Mouse (Mus musculus): ENCODE measurements around the gene Chd2. TPM values are rescaled to one million over a fixed set of nuclear protein-coding genes. Genes with fewer than 3 reads are reported as not detected.

Gene Chd2
- polyA plus RNA-seq, 1 experiment, result 48.6 TPM

- TF ChIP-seq POLR2A (IDR thresholded peaks at IDR 0.05; ENCODE audit: low read depth, low read length) (no peak), CTCF (IDR thresholded peaks at IDR 0.05; ENCODE audit: extremely low read depth, insufficient read depth, insufficient read length, insufficient replicate concordance) (no peak)
- H3K27ac ChIP-seq (ENCODE audit: insufficient read depth, low read length), result no peak overlapping the region
- no peaks in the 10 kb centered on the region for H3K27me3 ChIP-seq (ENCODE audit: control insufficient read depth, insufficient read depth, low read length)
- H3K36me3 ChIP-seq (ENCODE audit: control insufficient read depth, insufficient read depth, low read length), result peaks cover 48% of the 10 kb centered on the region
- 90% methylated on average over 4 of the region's 4 CpGs for WGBS
- H3K4me3 ChIP-seq (ENCODE audit: extremely low read depth, insufficient read depth, insufficient read length), result no peak overlapping the region
- no peak for DNase-seq (ENCODE audit: low read depth in 1 of 2, low spot score in 2 of 2)
- peaks cover 2% of the 10 kb centered on the region for H3K4me1 ChIP-seq (ENCODE audit: control insufficient read depth, insufficient read depth, insufficient read length)
Observed at GRCm38 (mm10) chr7:73514560-73514959, 27.1 kb downstream of the Chd2 start.

GRCm38 (mm10) chr7:73512422-73512821 lies 29.2 kb downstream of the Chd2 start:
- H3K27me3 ChIP-seq (ENCODE audit: control insufficient read depth, insufficient read depth, low read length), result no peaks in the 10 kb centered on the region
- H3K36me3 ChIP-seq (ENCODE audit: control insufficient read depth, insufficient read depth, low read length), result peaks cover 56% of the 10 kb centered on the region
- WGBS, result 71% methylated on average over 2 of the region's 2 CpGs
- no peak for DNase-seq (ENCODE audit: low read depth in 1 of 2, low spot score in 2 of 2)
- no peak for TF ChIP-seq CTCF (IDR thresholded peaks at IDR 0.05; ENCODE audit: extremely low read depth, insufficient read depth, insufficient read length, insufficient replicate concordance)
- no peak for TF ChIP-seq POLR2A (IDR thresholded peaks at IDR 0.05; ENCODE audit: low read depth, low read length)
- no peak overlapping the region for H3K4me3 ChIP-seq (ENCODE audit: extremely low read depth, insufficient read depth, insufficient read length)
- peaks cover 2% of the 10 kb centered on the region for H3K4me1 ChIP-seq (ENCODE audit: control insufficient read depth, insufficient read depth, insufficient read length)
- H3K27ac ChIP-seq (ENCODE audit: insufficient read depth, low read length), result no peak overlapping the region

- no peaks in the 10 kb centered on the region for H3K27me3 ChIP-seq (ENCODE audit: control insufficient read depth, insufficient read depth, low read length)
- TF ChIP-seq POLR2A (IDR thresholded peaks at IDR 0.05; ENCODE audit: low read depth, low read length) (no peak), CTCF (IDR thresholded peaks at IDR 0.05; ENCODE audit: extremely low read depth, insufficient read depth, insufficient read length, insufficient replicate concordance) (no peak)
- peaks cover 2% of the 10 kb centered on the region for H3K4me1 ChIP-seq (ENCODE audit: control insufficient read depth, insufficient read depth, insufficient read length)
- 96% methylated on average over 2 of the region's 2 CpGs for WGBS
- H3K27ac ChIP-seq (ENCODE audit: insufficient read depth, low read length), result no peak overlapping the region
- peaks cover 51% of the 10 kb centered on the region for H3K36me3 ChIP-seq (ENCODE audit: control insufficient read depth, insufficient read depth, low read length)
- no peak for DNase-seq (ENCODE audit: low read depth in 1 of 2, low spot score in 2 of 2)
- H3K4me3 ChIP-seq (ENCODE audit: extremely low read depth, insufficient read depth, insufficient read length), result no peak overlapping the region
Observed at GRCm38 (mm10) chr7:73508688-73509087, 32.9 kb downstream of the Chd2 start.

- H3K27ac ChIP-seq (ENCODE audit: insufficient read depth, low read length), result no peak overlapping the region
- peaks cover 56% of the 10 kb centered on the region for H3K36me3 ChIP-seq (ENCODE audit: control insufficient read depth, insufficient read depth, low read length)
- WGBS, result 88% methylated on average over 6 of the region's 6 CpGs
- TF ChIP-seq CTCF (IDR thresholded peaks at IDR 0.05; ENCODE audit: extremely low read depth, insufficient read depth, insufficient read length, insufficient replicate concordance), result no peak
- no peak for TF ChIP-seq POLR2A (IDR thresholded peaks at IDR 0.05; ENCODE audit: low read depth, low read length)
- no peak overlapping the region for H3K4me3 ChIP-seq (ENCODE audit: extremely low read depth, insufficient read depth, insufficient read length)
- H3K27me3 ChIP-seq (ENCODE audit: control insufficient read depth, insufficient read depth, low read length), result no peaks in the 10 kb centered on the region
- H3K4me1 ChIP-seq (ENCODE audit: control insufficient read depth, insufficient read depth, insufficient read length), result peaks cover 2% of the 10 kb centered on the region
- DNase-seq (ENCODE audit: low read depth in 1 of 2, low spot score in 2 of 2), result no peak
Observed at GRCm38 (mm10) chr7:73507491-73507890, 34.1 kb downstream of the Chd2 start.

DNA sequence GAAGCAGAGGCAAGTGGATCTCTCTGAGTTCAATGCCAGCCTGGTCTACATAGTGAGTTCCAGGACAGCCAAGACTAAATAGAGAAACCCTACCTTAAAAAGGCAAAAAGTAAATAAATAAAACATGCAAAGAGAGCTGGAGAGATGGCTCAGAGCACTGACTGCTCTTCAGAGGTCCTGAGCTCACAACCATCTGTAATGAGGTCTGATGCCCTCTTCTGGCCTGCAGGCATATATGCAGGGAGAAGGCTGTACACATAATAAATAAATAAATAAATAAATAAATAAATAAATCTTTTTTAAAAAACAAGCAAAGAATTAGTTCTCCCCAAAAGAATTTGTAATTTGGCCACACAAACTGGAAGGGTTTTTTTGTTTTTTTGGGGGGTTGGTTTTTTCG lies 34.8 kb downstream of the Chd2 start:
- Histone ChIP-seq H3K4me3 (ENCODE audit: extremely low read depth, insufficient read depth, insufficient read length) (no peak overlapping the region), H3K4me1 (ENCODE audit: control insufficient read depth, insufficient read depth, insufficient read length) (no peaks in the 10 kb centered on the region), H3K27ac (ENCODE audit: insufficient read depth, low read length) (no peak overlapping the region), H3K36me3 (ENCODE audit: control insufficient read depth, insufficient read depth, low read length) (peaks cover 60% of the 10 kb centered on the region), H3K27me3 (ENCODE audit: control insufficient read depth, insufficient read depth, low read length) (no peaks in the 10 kb centered on the region)
- WGBS, result 98% methylated on average over 1 of the region's 1 CpGs
- no peak for DNase-seq (ENCODE audit: low read depth in 1 of 2, low spot score in 2 of 2)
- TF ChIP-seq CTCF (IDR thresholded peaks at IDR 0.05; ENCODE audit: extremely low read depth, insufficient read depth, insufficient read length, insufficient replicate concordance) (no peak), POLR2A (IDR thresholded peaks at IDR 0.05; ENCODE audit: low read depth, low read length) (no peak)

GRCm38 (mm10) chr7:73505266-73505665 lies 36.4 kb downstream of the Chd2 start:
- Histone ChIP-seq H3K27ac (ENCODE audit: insufficient read depth, low read length) (no peak overlapping the region), H3K36me3 (ENCODE audit: control insufficient read depth, insufficient read depth, low read length) (peaks cover 62% of the 10 kb centered on the region), H3K4me3 (ENCODE audit: extremely low read depth, insufficient read depth, insufficient read length) (no peak overlapping the region), H3K27me3 (ENCODE audit: control insufficient read depth, insufficient read depth, low read length) (no peaks in the 10 kb centered on the region), H3K4me1 (ENCODE audit: control insufficient read depth, insufficient read depth, insufficient read length) (no peaks in the 10 kb centered on the region)
- TF ChIP-seq POLR2A (IDR thresholded peaks at IDR 0.05; ENCODE audit: low read depth, low read length) (no peak), CTCF (IDR thresholded peaks at IDR 0.05; ENCODE audit: extremely low read depth, insufficient read depth, insufficient read length, insufficient replicate concordance) (no peak)
- WGBS, result 92% methylated on average over 6 of the region's 6 CpGs
- no peak for DNase-seq (ENCODE audit: low read depth in 1 of 2, low spot score in 2 of 2)

DNA sequence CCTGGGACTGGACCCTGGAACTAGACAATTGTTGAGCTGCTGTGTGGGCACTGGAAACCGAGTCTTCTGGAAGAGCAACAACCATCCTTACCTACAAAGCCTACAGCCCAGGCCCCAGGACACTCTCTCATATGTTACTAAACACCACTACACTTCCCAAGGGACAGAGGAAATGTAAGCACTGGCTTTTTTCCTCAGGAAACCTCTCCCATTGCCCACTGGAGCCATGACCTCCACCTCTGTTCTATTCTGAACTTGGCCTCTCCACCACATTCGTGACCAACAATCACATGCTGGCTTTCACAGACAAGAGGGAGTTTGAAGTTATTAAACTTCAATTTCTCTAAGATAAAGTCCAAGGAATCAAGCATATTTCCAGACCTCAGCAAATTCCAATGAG lies 43.4 kb downstream of the Chd2 start:
- no peak for DNase-seq (ENCODE audit: low read depth in 1 of 2, low spot score in 2 of 2)
- Histone ChIP-seq H3K4me3 (ENCODE audit: extremely low read depth, insufficient read depth, insufficient read length) (no peak overlapping the region), H3K27ac (ENCODE audit: insufficient read depth, low read length) (no peak overlapping the region; the same call in 1 of the 2 replicates), H3K27me3 (ENCODE audit: control insufficient read depth, insufficient read depth, low read length) (no peaks in the 10 kb centered on the region), H3K4me1 (ENCODE audit: control insufficient read depth, insufficient read depth, insufficient read length) (no peaks in the 10 kb centered on the region), H3K36me3 (ENCODE audit: control insufficient read depth, insufficient read depth, low read length) (peaks cover 60% of the 10 kb centered on the region)
- no peak for TF ChIP-seq CTCF (IDR thresholded peaks at IDR 0.05; ENCODE audit: extremely low read depth, insufficient read depth, insufficient read length, insufficient replicate concordance)
- no peak for TF ChIP-seq POLR2A (IDR thresholded peaks at IDR 0.05; ENCODE audit: low read depth, low read length)
- 93% methylated on average over 2 of the region's 2 CpGs for WGBS
